Mouse (Mus musculus) megakaryocyte-erythroid progenitor cell, adult 5-6 weeks (primary cell): ENCODE measurements around the gene Atp8b5. TPM values are rescaled to one million over a fixed set of nuclear protein-coding genes. Genes with fewer than 3 reads are reported as not detected.

ENCODE experiments used
- ATAC-seq: replicated peaks from 2 replicates; pipeline ENCODE4 v1.8.0; 2016; ENCODE audit warnings: mild to moderate bottlenecking, inconsistent platforms; ENCODE audit not compliant: severe bottlenecking, poor library complexity, low FRiP score, low TSS enrichment
- total RNA-seq, 2 experiments: library from RNA; stranded (forward) in 1 of 2; stranded (reverse) in 1 of 2; fragments of 200-1000, 215-1000 nt in 1 of 2; fragments of >200 nt in 1 of 2; fragmentation: Nextera tagmentation in 1 of 2; gene quantifications; 2 replicates each; pipeline ENCODE4 v1.2.3; 2014 to 2017

Atp8b5 gene
- total RNA-seq (2014; fragmentation: Nextera tagmentation) (0.07 and 0.68 TPM in 2 replicates), total RNA-seq (2017) (0.66 and 0.69 TPM in 2 replicates)

- ATAC-seq = peak; percentile 97
Observed at GRCm38 (mm10) chr4:43266623-43267322, at the start of gene Atp8b5. Atp8b5 (plus strand) TSS chr4:43267159.

DNA sequence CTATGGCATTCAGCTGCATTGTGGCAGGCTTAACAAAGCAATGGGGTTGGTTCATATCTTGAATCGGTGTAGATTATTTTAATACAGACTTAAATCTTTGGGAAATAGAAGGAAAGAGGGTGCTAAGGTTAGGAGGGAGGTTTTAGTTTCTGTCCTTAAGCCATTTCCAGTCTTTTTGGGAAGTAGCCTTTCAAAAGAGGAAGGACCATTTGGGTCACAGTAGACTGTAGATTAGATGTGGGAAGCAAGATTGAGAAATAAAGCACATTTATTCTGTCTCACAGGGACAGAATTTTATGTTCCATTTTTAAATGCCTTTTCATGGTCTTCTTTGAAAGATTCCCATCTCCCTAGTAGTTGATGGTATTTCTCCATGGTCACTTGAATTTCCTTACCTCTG lies 49.0 kb upstream of the Atp8b5 start:
- ATAC-seq = no peak

DNA sequence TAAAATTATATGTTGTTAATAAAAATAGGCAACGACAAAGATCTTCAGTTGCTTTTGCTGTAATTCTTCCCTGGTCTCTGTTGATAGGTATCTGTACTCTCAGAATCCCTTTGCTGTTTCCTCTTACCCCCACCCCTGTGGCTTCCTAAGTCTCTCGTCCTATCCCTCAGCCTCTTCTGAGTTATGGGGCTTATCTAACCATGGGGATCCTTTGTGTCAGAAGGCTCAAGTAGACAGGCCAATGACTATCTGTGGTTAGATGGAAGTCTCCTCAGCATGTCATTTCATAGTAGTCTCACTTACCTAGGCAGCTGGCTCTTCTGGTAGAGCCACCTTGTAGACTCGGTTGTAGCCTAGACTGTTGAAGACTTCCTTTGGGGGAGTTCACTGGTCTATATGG lies 35.1 kb upstream of the Atp8b5 start:
- ATAC-seq = no peak

GRCm38 (mm10) chr4:43232985-43233384 lies 34.0 kb upstream of the Atp8b5 start:
- ATAC-seq = no peak

DNA sequence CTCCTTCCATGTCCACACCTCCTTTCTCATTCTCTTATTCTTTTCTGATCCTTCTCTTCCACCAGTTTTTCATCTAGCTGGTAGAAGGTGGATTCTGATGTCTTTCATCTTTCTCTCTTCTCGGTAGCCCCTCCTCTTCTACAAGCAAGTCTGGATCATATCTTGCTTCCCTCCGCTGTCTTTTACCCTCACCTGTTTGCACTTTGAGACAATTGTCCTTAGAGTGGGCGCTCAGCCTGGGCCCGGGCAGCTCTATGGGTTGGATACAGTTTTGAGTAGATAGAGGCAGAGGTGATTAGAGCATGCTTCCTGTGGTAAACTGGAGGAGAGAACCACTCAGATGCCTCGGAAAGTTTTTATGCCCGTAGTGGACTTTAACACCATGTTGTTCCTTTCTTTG lies 33.5 kb upstream of the Atp8b5 start:
- ATAC-seq = no peak

DNA sequence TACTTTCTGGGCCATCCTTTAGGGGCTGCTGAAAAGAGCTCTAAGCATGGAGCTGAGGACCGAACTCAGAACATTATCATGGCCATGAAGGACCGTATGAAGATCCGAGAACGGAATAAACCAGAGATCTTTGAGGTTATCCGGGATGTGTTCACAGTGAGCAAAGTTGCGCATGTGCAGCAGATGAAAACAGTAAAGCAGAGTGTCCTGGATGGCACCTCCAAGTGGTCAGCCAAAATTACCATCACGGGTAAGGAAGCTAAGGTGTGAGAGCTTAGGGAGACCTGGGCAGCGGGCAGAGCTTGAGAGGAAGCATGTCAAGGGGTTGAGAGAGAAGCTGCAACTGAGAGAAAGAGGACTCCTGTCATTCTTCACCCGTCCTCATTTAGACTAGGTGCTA lies 30.1 kb upstream of the Atp8b5 start:
- no peak for ATAC-seq

DNA sequence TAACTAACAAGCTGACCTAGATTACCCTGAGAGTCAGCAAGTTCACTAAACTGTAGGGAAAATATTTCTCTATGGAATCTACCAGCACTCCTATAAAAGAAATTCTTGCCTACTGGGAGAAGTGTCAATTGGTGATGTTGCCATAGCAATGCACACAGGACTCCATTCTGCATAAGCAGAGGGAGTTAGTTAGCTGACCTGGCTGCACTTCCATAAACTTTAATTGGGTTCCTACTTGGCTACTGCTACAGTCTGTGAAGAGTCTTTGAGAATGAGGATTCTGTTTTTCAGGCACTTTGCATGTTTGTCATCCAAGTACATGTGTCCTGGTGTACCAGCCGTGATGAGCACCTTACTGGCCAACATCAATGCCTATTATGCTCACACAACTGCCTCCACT lies 26.2 kb upstream of the Atp8b5 start:
- ATAC-seq = no peak

DNA sequence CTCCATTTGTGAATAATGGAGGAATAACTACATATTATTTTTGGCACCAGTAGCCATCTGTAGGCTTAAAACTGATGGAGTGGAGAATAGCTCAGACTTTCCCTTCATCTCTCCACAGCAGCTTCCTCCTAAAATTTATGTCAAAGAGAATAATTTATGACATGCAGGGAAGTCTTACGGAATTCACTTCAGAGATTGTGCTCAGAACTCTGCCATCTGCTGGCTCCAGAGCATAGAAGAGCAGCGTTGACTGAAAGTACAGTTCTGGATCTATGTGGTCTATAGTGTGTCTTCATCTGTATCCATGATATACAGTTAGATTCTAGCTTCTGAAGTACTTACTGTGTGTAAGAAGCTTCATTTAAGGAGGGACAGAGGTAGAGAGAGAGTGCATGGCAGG lies 22.9 kb upstream of the Atp8b5 start:
- ATAC-seq = no peak

DNA sequence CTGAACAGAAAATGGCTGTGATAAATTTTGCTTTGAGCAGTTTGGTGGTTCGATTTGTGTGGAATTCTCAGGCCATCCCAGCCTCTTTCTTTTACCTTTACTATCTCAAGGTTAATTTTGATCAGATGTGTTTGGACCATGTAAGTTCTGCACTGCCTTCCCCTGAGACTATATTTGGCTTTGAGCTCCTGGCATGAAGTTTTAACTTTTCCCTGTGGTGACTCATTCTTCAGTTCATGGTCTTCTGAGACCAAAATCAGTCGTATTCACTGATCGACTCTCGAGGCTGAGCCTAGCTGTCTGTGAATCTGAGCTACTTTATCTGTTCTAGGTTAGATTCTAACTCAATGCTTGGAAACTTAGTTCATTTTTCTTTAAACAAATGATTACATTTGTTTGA lies 21.2 kb upstream of the Atp8b5 start:
- ATAC-seq = no peak

- ATAC-seq = no peak
Observed at GRCm38 (mm10) chr4:43248026-43248425, 18.9 kb upstream of the Atp8b5 start.

DNA sequence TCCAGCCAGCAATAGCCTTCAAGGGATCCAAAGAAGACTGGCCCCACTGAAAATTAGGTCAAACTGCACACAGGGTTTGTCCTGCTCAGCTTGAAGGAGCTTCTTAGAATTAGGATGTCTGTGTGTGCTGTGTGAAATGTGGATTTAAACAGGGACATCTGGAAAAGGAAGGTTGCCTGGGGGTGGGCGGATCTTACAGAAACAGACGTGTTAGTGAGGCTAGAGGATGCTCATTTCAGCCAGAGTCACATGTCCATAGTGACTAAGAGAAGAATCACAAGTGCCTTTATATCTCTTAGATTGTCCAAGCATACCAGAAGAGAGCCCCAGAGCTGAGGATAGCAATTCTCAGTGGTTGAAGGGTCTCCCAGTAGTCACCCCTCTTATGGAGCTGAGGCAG lies 18.1 kb upstream of the Atp8b5 start:
- no peak for ATAC-seq

DNA sequence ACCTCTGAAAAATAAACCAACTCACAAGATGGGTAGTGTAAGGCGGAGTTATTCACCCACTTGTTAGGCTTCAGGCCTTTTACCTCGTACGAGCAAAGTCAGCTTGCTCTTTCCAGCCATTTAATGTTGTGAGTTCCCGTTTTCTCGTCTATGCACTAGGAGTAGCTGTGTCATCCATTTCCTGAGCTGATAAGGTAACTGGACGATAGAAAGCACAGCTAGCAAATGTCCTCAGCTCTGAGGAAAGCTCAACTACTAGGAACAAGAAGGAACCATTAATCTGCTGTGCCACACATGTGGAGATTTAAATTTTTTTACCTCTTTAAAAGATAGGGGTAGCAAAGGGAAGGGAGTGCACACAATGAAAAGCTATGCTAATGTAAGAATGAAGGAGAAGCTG lies 15.7 kb upstream of the Atp8b5 start:
- no peak for ATAC-seq

DNA sequence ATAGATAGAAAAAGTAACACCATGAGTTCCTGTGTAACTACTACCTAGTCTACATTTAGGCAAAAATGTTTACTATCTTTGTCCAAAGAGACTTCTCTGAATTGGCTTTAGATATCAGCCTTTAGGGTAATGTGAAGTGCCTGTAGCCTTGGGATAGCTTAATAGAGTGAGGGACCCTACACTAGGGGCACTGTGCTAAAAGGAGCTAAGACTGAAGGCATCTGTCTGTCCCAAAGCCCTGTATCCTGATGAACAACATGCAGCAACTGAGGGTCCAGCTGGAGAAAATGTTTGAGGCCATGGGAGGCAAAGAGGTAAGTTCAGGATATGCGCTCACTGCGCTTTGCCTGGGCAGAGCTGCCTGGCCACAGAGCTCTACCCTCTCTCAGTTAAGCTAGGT lies 9.9 kb upstream of the Atp8b5 start:
- no peak for ATAC-seq

GRCm38 (mm10) chr4:43258556-43258955 lies 8.4 kb upstream of the Atp8b5 start:
- no peak for ATAC-seq

DNA sequence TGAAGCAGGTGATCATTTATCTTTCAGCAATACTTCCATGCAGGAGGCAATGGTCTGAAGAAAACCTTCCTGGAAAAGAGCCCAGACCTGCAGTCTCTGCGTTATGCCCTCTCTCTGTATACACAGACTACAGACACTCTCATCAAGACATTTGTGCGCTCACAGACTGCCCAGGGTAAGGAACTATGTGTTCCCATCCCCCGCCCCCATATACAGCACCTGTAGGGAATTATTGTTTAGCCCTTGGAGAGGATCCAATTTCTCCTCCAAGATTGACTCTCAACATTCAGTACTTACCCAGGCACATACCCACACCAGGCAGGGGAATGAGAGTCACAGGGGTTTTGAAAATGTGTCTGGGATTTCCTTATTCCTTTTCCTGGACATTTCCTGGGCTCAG lies 7.5 kb upstream of the Atp8b5 start:
- no peak for ATAC-seq

- ATAC-seq = no peak
Observed at GRCm38 (mm10) chr4:43260096-43260495, 6.9 kb upstream of the Atp8b5 start.

GRCm38 (mm10) chr4:43262821-43263220 lies 4.1 kb upstream of the Atp8b5 start:
- no peak for ATAC-seq

DNA sequence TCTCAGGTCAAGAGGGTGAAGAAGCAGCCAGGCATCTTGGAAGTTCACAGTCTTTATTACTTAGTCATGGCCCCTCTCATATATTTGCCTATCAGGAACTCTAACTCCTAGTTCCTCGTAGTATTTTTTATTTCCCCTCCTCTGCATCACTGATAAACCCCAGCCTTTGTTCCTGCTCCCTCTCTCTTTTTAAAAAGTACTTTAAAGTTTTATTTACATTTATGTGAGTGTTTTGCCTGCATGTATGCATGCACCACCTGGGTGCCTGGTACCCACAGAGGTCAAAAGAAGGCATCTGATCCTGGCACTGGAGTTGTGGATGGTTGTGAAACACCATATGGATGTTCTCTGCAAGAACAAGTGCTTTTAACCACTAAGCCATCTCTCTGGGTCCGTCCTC lies 813 bp upstream of the Atp8b5 start:
- no peak for ATAC-seq

DNA sequence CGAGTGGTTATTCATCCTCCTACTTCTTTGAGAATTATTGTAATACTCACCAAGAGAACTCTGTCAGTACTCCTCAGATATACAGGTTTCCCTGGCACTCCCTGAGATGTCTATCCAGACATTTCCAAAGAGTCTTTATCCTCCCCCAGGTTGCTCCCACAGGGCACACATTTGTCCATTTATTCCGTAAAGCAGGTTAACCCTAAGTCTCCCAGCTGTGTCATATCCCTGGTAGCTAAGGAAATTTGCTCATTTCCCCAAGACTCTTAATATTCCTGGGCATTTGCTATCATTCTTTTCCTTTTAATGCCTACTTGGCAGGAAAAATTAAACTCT lies 332 bp downstream of the Atp8b5 start:
- no peak for ATAC-seq

- no peak for ATAC-seq
Observed at GRCm38 (mm10) chr4:43285476-43285875, 18.5 kb downstream of the Atp8b5 start.

- ATAC-seq = no peak
Observed at GRCm38 (mm10) chr4:43287305-43287704, 20.3 kb downstream of the Atp8b5 start.

DNA sequence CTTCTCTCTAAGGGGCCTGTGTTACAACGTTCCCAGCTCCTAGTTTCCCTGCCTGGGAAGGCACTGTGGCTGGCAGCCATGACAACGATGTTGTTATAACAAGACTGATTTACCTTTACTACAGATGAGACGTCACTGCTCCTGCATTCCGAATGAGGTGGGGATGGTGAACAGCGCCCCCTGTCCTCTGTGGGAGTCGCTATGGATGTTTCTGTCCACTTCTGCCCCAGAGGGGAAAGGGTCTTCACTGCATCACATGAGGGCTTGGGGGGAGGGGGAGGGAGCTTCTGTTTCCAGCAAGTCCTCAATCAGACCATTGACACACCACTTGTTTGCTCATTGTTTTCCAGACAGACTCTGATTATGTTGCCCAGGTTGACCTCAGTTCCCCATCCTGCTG lies 27.0 kb downstream of the Atp8b5 start:
- no peak for ATAC-seq
